Mouse (Mus musculus): ENCODE measurements around the gene Rps4x.
A peak's percentile ranks its signal among the peaks of the same experiment; 100 is the strongest.

Gene Rps4x

DNA sequence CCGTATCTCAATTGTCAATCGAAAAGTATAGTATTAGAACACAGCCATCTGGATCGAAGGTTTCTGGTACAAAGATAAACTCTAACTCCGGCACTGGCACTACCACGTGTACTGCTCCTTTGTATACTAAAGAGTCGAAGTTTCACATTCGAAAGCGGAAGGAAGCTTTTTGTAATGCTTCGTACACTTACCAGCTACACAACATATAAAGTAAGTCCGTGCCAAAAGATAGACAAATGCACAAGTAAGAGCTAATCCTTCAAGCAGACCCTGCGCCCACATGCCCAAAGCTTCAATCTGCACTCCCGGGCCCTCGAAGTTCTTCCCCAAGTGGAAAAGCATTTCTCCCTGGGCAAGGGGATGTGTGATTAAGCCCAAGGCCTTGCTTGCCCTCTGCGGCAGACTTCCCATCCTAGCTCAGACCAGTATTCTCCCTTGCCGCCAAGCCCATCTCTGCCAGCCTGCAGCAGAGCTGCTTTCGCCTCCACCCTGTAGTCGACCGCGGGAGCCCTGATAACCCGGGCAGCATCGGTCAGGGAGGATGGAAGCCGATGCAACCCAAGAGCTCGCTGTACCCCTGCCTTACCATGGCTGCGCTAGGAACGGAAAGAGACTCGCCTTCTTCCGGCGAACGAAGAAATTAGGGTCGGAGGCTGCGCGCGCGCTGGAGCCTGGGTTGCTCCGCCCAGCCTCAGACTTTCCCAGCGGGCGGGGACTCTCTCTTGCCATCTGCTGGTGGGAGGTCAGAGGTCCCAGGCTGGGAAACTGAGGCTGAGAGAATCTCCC, at the start of gene Rps4x:
Gene Rps4x (minus strand): TSS at position 683 of the 786 bp plus-strand sequence.
- peak; percentile 65 to 80 for DNase-seq

GRCm38 (mm10) chrX:102219126-102219525, 29.9 kb upstream of the Rps4x start:
- peak; percentile 4 to 39 for DNase-seq

- DNase-seq: peak in 1 of 2 experiments; percentile 34
Observed at GRCm38 (mm10) chrX:102215356-102215755, 26.2 kb upstream of the Rps4x start.

DNA sequence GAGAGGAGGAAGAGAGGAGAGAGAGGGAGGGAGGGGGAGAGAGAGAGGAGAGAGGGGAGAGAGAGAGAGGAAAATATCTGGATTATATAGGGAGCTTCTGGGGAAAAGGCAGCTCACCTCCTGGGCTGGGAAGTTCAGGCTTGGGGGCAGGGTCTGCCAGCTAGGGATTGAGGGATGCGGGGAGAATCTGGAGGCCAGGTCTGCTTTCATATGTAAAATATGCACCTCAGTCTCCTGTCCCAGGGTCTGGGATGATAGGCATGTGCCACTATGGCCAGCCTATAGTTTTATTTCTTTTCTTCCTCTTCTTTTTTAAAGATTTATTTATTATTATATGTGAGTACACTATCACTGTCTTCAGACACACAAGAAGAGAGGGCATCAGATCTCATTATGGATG, 1.6 kb upstream of the Rps4x start:
- no peak for DNase-seq

DNA sequence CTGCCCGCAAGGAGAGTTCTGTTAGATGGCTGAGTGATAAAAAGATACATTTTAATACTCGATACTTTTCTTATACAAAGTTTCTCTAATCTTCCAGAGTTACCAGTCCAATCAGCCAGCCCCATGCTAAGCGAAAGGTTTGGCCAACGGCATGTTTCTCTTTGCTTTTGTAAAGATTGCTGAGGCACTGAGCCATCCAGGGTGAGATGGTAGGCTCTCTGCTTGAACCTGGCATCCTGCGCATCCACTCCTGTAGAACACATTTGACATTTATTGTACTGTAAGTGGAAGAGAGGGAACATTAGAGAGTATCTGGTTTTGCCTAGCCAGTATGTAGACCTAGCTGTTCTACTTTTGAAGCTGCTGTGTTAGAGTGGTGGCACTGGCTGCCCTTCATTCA, 387 bp upstream of the Rps4x start:
- DNase-seq: no peak

DNA sequence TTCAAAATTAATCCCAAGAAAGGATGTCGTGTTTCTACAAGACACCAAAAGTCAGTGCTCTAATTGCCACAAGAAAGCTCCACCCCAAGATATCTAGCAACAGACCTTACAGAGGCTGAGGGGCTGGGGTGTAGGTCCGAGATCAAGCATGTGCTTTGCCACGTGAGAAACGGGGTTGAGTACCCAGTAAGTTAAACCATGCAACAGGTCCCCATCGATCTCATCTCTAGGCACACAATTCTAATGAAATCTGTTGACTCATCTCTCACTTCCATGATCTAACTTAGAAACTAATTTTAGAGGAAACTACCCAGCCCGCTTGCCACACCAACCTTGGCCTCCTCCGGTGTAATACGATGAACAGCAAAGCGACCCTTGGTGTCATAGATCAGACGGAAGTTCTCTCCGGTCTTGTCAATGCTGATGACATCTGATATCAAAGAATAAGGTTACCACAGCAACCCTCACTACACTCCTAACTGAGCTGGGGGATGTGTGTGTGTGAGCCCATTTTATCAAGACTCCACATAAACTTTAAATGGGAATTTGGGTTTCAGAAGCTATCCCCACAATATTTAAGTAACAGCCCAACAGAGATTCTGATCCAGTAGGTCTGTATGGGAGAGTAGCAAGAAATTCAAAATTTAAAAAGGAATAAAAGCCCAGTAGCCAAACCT, 2.0 kb downstream of the Rps4x start:
- DNase-seq: no peak

DNA sequence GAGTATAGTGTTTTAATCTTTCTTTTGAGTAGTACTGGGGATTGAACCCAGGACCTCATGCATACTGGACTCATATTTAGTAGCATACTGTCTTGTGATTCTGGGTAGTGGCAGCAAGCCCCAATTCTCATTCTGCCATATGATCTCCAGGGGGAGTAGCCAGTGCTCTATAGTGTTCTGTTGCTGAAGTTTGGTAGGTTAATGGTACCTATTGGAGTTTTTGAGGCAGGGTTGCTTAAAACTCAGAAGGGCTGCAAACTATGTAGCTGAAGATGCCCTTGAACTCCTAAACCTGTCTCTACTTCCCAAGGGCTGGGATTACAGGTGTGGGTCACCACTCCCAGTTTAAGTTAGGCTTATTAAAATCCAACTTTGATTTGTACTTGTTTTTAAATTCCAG, 6.6 kb downstream of the Rps4x start:
- no peak for DNase-seq

GRCm38 (mm10) chrX:102175538-102176287, 13.5 kb downstream of the Rps4x start:
- peak in 1 of 2 experiments; percentile 12 for DNase-seq

DNA sequence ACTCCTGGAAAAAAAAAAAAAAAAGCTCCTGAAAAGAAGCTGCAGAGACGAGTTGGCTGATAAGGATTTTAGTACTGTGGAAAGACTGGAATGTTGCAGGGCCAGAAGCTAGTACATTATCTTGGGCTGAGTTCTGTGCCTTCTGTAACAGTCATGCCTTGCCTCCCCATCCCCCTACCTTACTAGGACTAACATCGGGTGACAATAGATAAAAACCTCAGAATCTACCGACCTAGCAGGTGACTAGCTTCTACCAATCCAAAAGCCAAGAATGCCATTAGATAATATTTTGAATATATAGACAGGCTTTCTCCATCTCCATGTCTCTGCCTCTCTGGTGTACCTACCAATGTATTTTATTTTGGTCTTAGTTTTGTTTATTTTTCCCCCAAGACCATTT, 18.3 kb downstream of the Rps4x start:
- no peak for DNase-seq

- no peak for DNase-seq
Observed at GRCm38 (mm10) chrX:102170135-102170534, 19.1 kb downstream of the Rps4x start.

GRCm38 (mm10) chrX:102169724-102170123, 19.5 kb downstream of the Rps4x start:
- DNase-seq: no peak

DNA sequence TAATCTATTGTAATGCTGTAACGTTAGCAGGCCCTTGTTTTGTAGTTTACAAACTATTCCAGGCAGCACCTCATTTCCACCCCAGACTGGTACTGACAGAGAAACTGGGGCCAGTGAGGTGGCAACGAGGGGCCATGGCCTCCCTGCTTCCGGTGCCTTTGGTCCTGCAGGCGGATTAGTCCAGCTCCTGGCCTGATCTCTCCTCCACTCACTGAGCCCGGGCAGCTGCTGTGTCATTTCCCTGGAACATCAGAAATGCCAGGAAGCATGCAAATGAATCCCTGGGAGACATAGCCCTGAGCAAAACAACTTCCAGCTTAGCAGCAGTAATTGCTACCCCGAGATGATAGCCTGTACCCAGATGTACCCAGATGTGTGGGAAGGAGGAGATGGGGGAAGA, 22.2 kb downstream of the Rps4x start:
- DNase-seq: no peak

- DNase-seq: no peak
Observed at GRCm38 (mm10) chrX:102166521-102166920, 22.7 kb downstream of the Rps4x start.

- DNase-seq: no peak
Observed at GRCm38 (mm10) chrX:102163529-102163928, 25.7 kb downstream of the Rps4x start.

- no peak for DNase-seq
Observed at GRCm38 (mm10) chrX:102163096-102163495, 26.1 kb downstream of the Rps4x start.

- DNase-seq: no peak
Observed at GRCm38 (mm10) chrX:102160528-102160927, 28.7 kb downstream of the Rps4x start.

DNA sequence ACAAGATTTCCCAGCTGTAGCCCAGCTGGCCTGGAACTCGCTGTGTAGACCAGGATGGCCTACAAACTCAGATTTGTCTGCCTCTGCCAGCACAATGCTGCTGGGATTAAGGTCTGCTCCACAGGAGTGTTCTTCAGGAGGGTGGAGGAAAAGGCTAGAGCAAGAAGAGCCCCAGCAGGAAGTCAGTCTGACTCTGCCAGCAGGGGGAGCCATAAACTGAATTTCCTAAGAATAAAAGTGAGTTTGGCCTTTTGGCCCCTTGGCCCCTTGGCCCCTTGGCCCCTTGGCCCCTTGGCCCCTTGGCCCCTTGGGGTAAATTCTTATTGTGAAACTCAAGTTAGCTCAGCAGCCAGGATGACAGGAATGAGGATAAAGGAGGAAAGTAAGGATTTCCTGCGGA, 29.4 kb downstream of the Rps4x start:
- DNase-seq: peak; percentile 9 to 47

DNA sequence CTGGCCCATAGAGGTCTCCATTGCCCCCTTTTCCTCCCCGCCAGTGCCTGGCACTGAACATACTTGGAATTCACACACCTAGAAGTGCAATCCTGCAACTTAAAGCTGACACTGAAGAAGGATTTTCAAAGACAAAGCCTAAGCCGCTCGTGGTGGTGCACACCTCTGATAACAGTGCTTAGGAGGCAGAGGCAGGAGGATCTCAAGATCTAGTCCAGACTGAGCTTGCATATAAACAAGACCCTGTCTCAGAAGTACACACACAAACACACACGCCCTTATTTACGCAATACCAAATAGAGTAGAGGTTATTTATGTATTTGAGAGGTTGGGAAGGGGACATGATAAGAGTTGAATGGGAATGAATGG, 31.8 kb downstream of the Rps4x start:
- no peak for DNase-seq

DNA sequence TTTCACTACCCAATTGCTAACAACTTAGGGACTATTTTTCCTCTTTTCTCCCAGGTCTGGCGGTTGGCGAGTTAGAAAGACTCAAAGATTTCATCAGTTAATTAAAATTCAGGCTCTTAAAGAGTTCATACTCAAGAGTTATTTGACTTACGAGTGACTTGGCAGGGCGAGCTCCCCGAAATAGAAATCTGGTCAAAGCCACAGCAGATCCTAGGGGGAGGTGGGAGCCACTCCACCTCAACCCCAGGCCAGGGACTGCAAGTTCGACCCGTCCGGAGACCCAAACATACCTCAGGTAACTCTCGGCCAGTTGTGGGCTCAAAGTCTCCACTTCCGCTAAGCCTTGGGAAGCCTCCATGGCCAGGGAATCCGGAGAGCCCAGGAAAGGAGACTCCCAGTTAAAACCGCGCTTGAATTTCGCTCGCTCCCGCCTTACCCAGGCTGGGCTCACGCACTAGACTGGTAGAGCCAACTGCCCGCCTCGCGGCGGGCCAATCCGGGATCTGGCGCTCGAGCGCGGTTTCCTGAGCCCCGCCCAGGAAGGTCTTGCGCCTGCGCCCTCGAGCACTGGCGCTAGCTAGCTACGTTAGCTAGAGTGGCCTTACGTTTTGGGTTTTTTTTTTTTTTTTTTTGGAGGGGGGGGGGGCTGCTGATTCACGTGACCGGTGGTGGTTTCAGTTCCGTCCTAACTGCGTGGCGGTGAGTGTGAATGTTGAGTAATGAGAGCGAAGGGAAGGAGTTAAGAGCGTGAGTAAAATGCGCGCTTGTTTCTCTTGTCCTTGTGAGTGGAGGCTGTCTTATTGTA, 32.4 kb downstream of the Rps4x start, which contains the start of gene Ercc6l:
Gene Ercc6l (minus strand): TSS at position 474 of the 805 bp plus-strand sequence.
- peak; percentile 87 to 91 for DNase-seq

DNA sequence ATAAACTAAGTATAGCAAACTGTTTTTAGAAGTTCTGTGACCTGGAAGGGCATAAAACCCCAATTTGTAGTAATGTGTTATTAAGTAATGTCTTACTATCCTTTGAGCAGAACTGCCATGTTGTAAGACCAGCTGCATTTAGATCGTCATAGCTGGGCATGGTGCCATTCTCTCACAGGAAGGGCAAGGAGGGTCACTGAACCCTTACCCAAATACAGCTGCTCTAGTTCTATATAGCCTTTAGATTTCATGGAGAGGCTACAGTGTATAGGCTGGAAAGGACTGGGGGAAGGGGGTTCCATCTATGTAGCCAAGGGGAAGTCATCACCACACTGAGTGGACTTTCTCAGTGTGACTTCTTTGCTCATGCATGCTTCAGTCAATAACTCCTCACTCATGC, 48.0 kb downstream of the Rps4x start:
- no peak for DNase-seq

All from kidney, adult 8-10 months (tissue).